Mouse (Mus musculus): Measurements from ENCODE around the gene Gm40460. TPM values are rescaled to one million over a fixed set of nuclear protein-coding genes. Genes with fewer than 3 reads are reported as not detected.

Gene Gm40460
- total RNA-seq, 2 experiments from 2014 or later = not detected

Other genes with a start within 250 kb of the Gm40460 start
- gene Mob2, start 180.0 kb downstream of the Gm40460 start, total RNA-seq (2021) = 10 to 100 TPM; 30.1 to 36.7 TPM
- 10 to 100 TPM; 16.8 to 17.3 TPM for gene Dusp8, start 145.2 kb downstream of the Gm40460 start, total RNA-seq (2021)
- gene Gm45618, start 120.3 kb downstream of the Gm40460 start, total RNA-seq (2021) = not detected
- not detected for gene Gm39115, start 105.0 kb downstream of the Gm40460 start, total RNA-seq (2021)
- gene Gm45337, start 96.5 kb downstream of the Gm40460 start, total RNA-seq (2021) = not detected
- gene Gm29735, start 84.0 kb downstream of the Gm40460 start, total RNA-seq (2021) = not detected
- gene Gm4553, start 75.3 kb downstream of the Gm40460 start, total RNA-seq (2021) = not detected
- gene Krtap5-2, start 65.1 kb downstream of the Gm40460 start, total RNA-seq (2021) = not detected
- not detected for gene Gm10153, start 50.7 kb downstream of the Gm40460 start, total RNA-seq (2021)
- gene Krtap5-3, start 39.7 kb downstream of the Gm40460 start, total RNA-seq (2021) = not detected
- not detected for gene Gm7579, start 29.2 kb downstream of the Gm40460 start, total RNA-seq (2021)
- gene Krtap5-5, start 11.1 kb downstream of the Gm40460 start, total RNA-seq (2021) = not detected
- gene Gm2431, start 17.3 kb upstream of the Gm40460 start, total RNA-seq (2021) = not detected
- not detected for gene Gm4559, start 33.3 kb upstream of the Gm40460 start, total RNA-seq (2021)
- gene Krtap5-1, start 56.0 kb upstream of the Gm40460 start, total RNA-seq (2021) = not detected
- gene Krtap5-4, start 62.5 kb upstream of the Gm40460 start, total RNA-seq (2021) = not detected
- gene Ifitm10, start 132.7 kb upstream of the Gm40460 start, total RNA-seq (2021) = 1 to 10 TPM; 3.3 to 4.8 TPM
- gene Gm49369, start 141.6 kb upstream of the Gm40460 start, total RNA-seq (2021) = 1 to 10 TPM in 1 of 2 experiments, not detected in 1; 1.0 TPM
- gene Ctsd, start 147.0 kb upstream of the Gm40460 start, total RNA-seq (2021) = 100 to 1,000 TPM; 249 to 254 TPM
- gene Syt8, start 193.8 kb upstream of the Gm40460 start, total RNA-seq (2021) = under 1 TPM in 1 of 2 experiments, not detected in 1; 0.36 TPM
- gene Tnni2, start 200.7 kb upstream of the Gm40460 start, total RNA-seq (2021) = over 10,000 TPM; 11,296 to 12,937 TPM
- 10 to 100 TPM; 14.4 to 24.4 TPM for gene Lsp1, start 219.7 kb upstream of the Gm40460 start, total RNA-seq (2021)

All from gastrocnemius, postnatal 10 days (tissue).